Mouse (Mus musculus) heart, embryonic 16.5 days (tissue): Measurements from ENCODE around the gene Gm21188. TPM values are rescaled to one million over a fixed set of nuclear protein-coding genes. Genes with fewer than 3 reads are reported as not detected.
"Not testable (repeated sequence)": the region's sequence is repeated elsewhere in the genome, so short reads cannot be mapped to it uniquely, and the experiment has no call there.

Experiments
- ATAC-seq: fragments of 200-750 bp; cut with Nextera tagmentation; replicated peaks from 2 replicates; pipeline ENCODE4 v1.8.0; 2017; ENCODE audit warnings: moderate number of reproducible peaks; ENCODE audit not compliant: insufficient read depth, low FRiP score; ENCODE audit errors: extremely low read depth
- H3K27ac ChIP-seq: fragments of 300-500 bp; sonication (generic); 2 replicates; pipeline ENCODE4 v1.5.1; 2014; ENCODE audit warnings: mild to moderate bottlenecking, low read length, control low read depth, moderate library complexity
- H3K27me3 ChIP-seq: fragments of 300-500 bp; sonication (generic); 2 replicates; pipeline ENCODE4 v1.6.1; 2014; ENCODE audit warnings: low read length, mixed read lengths; ENCODE audit not compliant: control insufficient read depth, insufficient read depth
- H3K36me3 ChIP-seq: fragments of 300-500 bp; sonication (generic); 2 replicates; pipeline ENCODE4 v1.6.1; 2014; ENCODE audit not compliant: control insufficient read depth, insufficient read depth
- H3K4me1 ChIP-seq: fragments of 300-500 bp; sonication (generic); 2 replicates; pipeline ENCODE4 v1.6.1; 2014; ENCODE audit warnings: low read length, mixed read lengths; ENCODE audit not compliant: control insufficient read depth, insufficient read depth
- H3K4me2 ChIP-seq: fragments of 300-500 bp; sonication (generic); 2 replicates; pipeline ENCODE4 v1.6.1; 2014; ENCODE audit warnings: low read depth, mild to moderate bottlenecking, control low read depth, low read length
- H3K4me3 ChIP-seq: fragments of 300-500 bp; sonication (generic); 2 replicates; pipeline ENCODE4 v1.5.1; 2014; ENCODE audit warnings: mild to moderate bottlenecking, control low read depth, low read length
- H3K9ac ChIP-seq: fragments of 300-500 bp; sonication (generic); 2 replicates; pipeline ENCODE4 v1.6.1; 2014; ENCODE audit warnings: low read length, control low read depth
- H3K9me3 ChIP-seq: fragments of 300-500 bp; sonication (generic); replicated peaks from 2 replicates; pipeline ENCODE4 v1.6.1; 2016; ENCODE audit warnings: low read length; ENCODE audit not compliant: control insufficient read depth
- WGBS: fragments of 180-500 bp; shearing (Covaris S2); extraction: QIAGEN DNeasy Blood & Tissue Kit; methylation state at CpG from one replicate; pipeline ENCODE4 v1.1.7; 2014; 5-methylcytosine and 5-hydroxymethylcytosine counted together
- polyA plus RNA-seq: library from polyadenylated mRNA; unstranded; fragments of >200 nt; fragmentation: Nextera tagmentation; extraction: Ambion mirVana; gene quantifications from 2 replicates; pipeline ENCODE4 v1.2.1, GENCODE M21; 2015

Gm21188 gene
- polyA plus RNA-seq, 1 experiment from 2014 or later, result 0.14 TPM

- H3K36me3 ChIP-seq, H3K9me3 ChIP-seq, H3K27ac ChIP-seq, H3K4me3 ChIP-seq, H3K4me1 ChIP-seq, H3K9ac ChIP-seq, ATAC-seq, H3K4me2 ChIP-seq: not testable (repeated sequence)
- WGBS, result 3% methylated on average over 16 of the region's 19 CpGs
- H3K27me3 ChIP-seq, result peaks cover 19% of the 10 kb centered on the region
These were observed 18.3 kb downstream of the Gm21188 start for GRCm38 (mm10) chr13:120033516-120034190.

- not testable (repeated sequence) for ATAC-seq, H3K9me3 ChIP-seq
- 1% methylated on average over 12 of the region's 16 CpGs for WGBS
These were observed 20.3 kb downstream of the Gm21188 start for GRCm38 (mm10) chr13:120031676-120032075.

GRCm38 (mm10) chr13:120027368-120027767 lies 24.6 kb downstream of the Gm21188 start:
- WGBS, result 2% methylated on average over 9 of the region's 11 CpGs

More at GRCm38 (mm10) chr13:120031676-120032075, 20.3 kb downstream of the Gm21188 start:
- H3K4me3 ChIP-seq, H3K9ac ChIP-seq, H3K36me3 ChIP-seq, H3K4me2 ChIP-seq, H3K27ac ChIP-seq, H3K4me1 ChIP-seq: not testable (repeated sequence)
- H3K27me3 ChIP-seq, result peaks cover 11% of the 10 kb centered on the region; the same call in 1 of the 2 replicates

GRCm38 (mm10) chr13:120026911-120027310 lies 25.1 kb downstream of the Gm21188 start, which contains the start of gene Gm36079:
Gm36079 (minus strand) TSS chr13:120027011.
- not testable (repeated sequence) for H3K4me2 ChIP-seq, H3K4me1 ChIP-seq, H3K36me3 ChIP-seq, H3K9ac ChIP-seq, H3K9me3 ChIP-seq, ATAC-seq, H3K4me3 ChIP-seq, H3K27ac ChIP-seq
- WGBS, result 3% methylated on average over 4 of the region's 17 CpGs
- peaks cover 11% of the 10 kb centered on the region for H3K27me3 ChIP-seq

More at GRCm38 (mm10) chr13:120027368-120027767, 24.6 kb downstream of the Gm21188 start:
- H3K27ac ChIP-seq, ATAC-seq, H3K4me3 ChIP-seq, H3K36me3 ChIP-seq, H3K4me1 ChIP-seq, H3K4me2 ChIP-seq, H3K9ac ChIP-seq, H3K9me3 ChIP-seq: not testable (repeated sequence)
- peaks cover 11% of the 10 kb centered on the region for H3K27me3 ChIP-seq

- H3K36me3 ChIP-seq, result not testable (repeated sequence)
These were observed 25.6 kb downstream of the Gm21188 start for GRCm38 (mm10) chr13:120026373-120026772.

GRCm38 (mm10) chr13:120025576-120025975 lies 26.4 kb downstream of the Gm21188 start:
- H3K36me3 ChIP-seq, H3K4me2 ChIP-seq, H3K9ac ChIP-seq, H3K4me1 ChIP-seq, H3K27ac ChIP-seq, ATAC-seq, H3K4me3 ChIP-seq, H3K9me3 ChIP-seq: not testable (repeated sequence)
- WGBS, result 13% methylated on average over 4 of the region's 4 CpGs
- H3K27me3 ChIP-seq, result peaks cover 11% of the 10 kb centered on the region

More at GRCm38 (mm10) chr13:120026373-120026772, 25.6 kb downstream of the Gm21188 start:
- not testable (repeated sequence) for H3K4me3 ChIP-seq, ATAC-seq, H3K4me1 ChIP-seq, H3K4me2 ChIP-seq, H3K9ac ChIP-seq, H3K27ac ChIP-seq, H3K9me3 ChIP-seq
- WGBS, result 0% methylated on average over 3 of the region's 13 CpGs
- peaks cover 11% of the 10 kb centered on the region for H3K27me3 ChIP-seq

GRCm38 (mm10) chr13:120025004-120025403 lies 27.0 kb downstream of the Gm21188 start:
- ATAC-seq, H3K27ac ChIP-seq, H3K4me3 ChIP-seq, H3K4me2 ChIP-seq, H3K36me3 ChIP-seq, H3K9ac ChIP-seq, H3K9me3 ChIP-seq, H3K4me1 ChIP-seq: not testable (repeated sequence)
- 6% methylated on average over 19 of the region's 21 CpGs for WGBS
- H3K27me3 ChIP-seq, result peaks cover 11% of the 10 kb centered on the region

- 17% methylated on average over 9 of the region's 9 CpGs for WGBS
- H3K27ac ChIP-seq, H3K4me1 ChIP-seq, H3K4me3 ChIP-seq, ATAC-seq, H3K9me3 ChIP-seq, H3K36me3 ChIP-seq, H3K9ac ChIP-seq, H3K4me2 ChIP-seq: not testable (repeated sequence)
- peaks cover 11% of the 10 kb centered on the region for H3K27me3 ChIP-seq
These were observed 27.4 kb downstream of the Gm21188 start for GRCm38 (mm10) chr13:120024581-120024980.

GRCm38 (mm10) chr13:120021477-120021876 lies 30.5 kb downstream of the Gm21188 start:
- not testable (repeated sequence) for H3K36me3 ChIP-seq, H3K4me3 ChIP-seq, ATAC-seq, H3K27ac ChIP-seq, H3K4me2 ChIP-seq, H3K9ac ChIP-seq, H3K9me3 ChIP-seq, H3K4me1 ChIP-seq
- peaks cover 11% of the 10 kb centered on the region for H3K27me3 ChIP-seq
- no CpG with 5 or more reads among the region's 1 CpGs for WGBS
